Comparison of ENCODE assay signal across 15 mouse cellular contexts in genomic region chr4:140661406-140662022, GRCm38 (mm10). TPM values are rescaled to one million over a fixed set of nuclear protein-coding genes. Genes with fewer than 3 reads are reported as not detected.
DNase-seq lines count a peak whose midpoint lies in the region; TF ChIP-seq lines count a peak whose summit lies in the region.
"Had no signal": no experiment of that assay in that cellular context is flagged by ENCODE, and none has a peak within 500 bp of the region (broad histone marks: within the 10 kb centered on the region; RNA-seq: fewer than 3 reads in every experiment).

No protein-coding gene starts in this region.

- TF ChIP-seq CTCF in layer of hippocampus, adult 2 months (conservative IDR thresholded peaks at IDR 0.05): no peak

- H3K27ac ChIP-seq in layer of hippocampus, adult 2 months: peak overlapping the region; percentile 10; the same call in 1 of the 2 replicates
- H3K27ac ChIP-seq: neural tube, embryonic 15.5 days had no signal

- DNase-seq in layer of hippocampus, adult 2 months (ENCODE audit: low spot score in 2 of 2): no peak
- no peak for DNase-seq in layer of hippocampus, adult 9-10 months (ENCODE audit: low spot score)
- DNase-seq in 416B (ENCODE audit: low read depth): peak; percentile 80
- peak; percentile 15 for DNase-seq in ZHBTc4 (ENCODE audit: low read depth, low spot score)
- DNase-seq in kidney, postnatal 25 days: peak; percentile 57 to 73
- no peak for DNase-seq in thymus, postnatal 36 days
- DNase-seq in adrenal gland, adult (ENCODE audit: inconsistent age in 2 of 2, low spot score in 1 of 2): no peak
- DNase-seq: adrenal gland, postnatal 25 days; cerebellum, postnatal 36 days; heart, postnatal 10 days; layer of hippocampus, adult 9-11 months; liver, postnatal 0 days; right cerebral cortex, postnatal 4 days; thymus, postnatal 4 days had no signal

- no peak overlapping the region for H3K4me3 ChIP-seq in layer of hippocampus, adult 2 months
- H3K4me3 ChIP-seq: neural tube, embryonic 15.5 days had no signal

RNA-seq across cellular contexts. Expression of gene Arhgef10l, which starts 4.3 kb away (rescaled TPM):
- total RNA-seq in layer of hippocampus, adult 2 months (2021): 10 to 100 TPM; 43.9 to 52.8 TPM

RNA-seq across cellular contexts. Expression of gene Rcc2, which starts 38.8 kb away (rescaled TPM):
- total RNA-seq in layer of hippocampus, adult 2 months (2021): 10 to 100 TPM; 93.0 to 93.5 TPM

Comparison
In these comparisons a context has a peak if more than half of its experiments do, and no peak if none do; other contexts are left out.
1. DNase-seq: peak in 416B (single experiment), ZHBTc4 (single experiment) and kidney, postnatal 25 days (2 of 2); none in layer of hippocampus, adult 2 months (0 of 2), layer of hippocampus, adult 9-10 months (single experiment), thymus, postnatal 36 days (0 of 2) and adrenal gland, adult (0 of 2).